Mouse (Mus musculus) layer of hippocampus, adult 18-20 months (tissue): Measurements from ENCODE around the gene Hhip. TPM values are rescaled to one million over a fixed set of nuclear protein-coding genes. Genes with fewer than 3 reads are reported as not detected.
"Not testable (repeated sequence)": the region's sequence is repeated elsewhere in the genome, so short reads cannot be mapped to it uniquely, and the experiment has no call there.

ENCODE experiments used
- DNase-seq, 2 experiments: peaks; one replicate each; pipeline ENCODE4 v3.0.0; 2022; ENCODE audit warnings: low spot score in 2 of 2
- total RNA-seq, 2 experiments: library from RNA; stranded (reverse); gene quantifications; 2 replicates each; pipeline ENCODE4 v1.2.3; 2021

The Hhip gene
- total RNA-seq, 2 experiments from 2014 or later, result 3.3 to 4.5 TPM

DNA sequence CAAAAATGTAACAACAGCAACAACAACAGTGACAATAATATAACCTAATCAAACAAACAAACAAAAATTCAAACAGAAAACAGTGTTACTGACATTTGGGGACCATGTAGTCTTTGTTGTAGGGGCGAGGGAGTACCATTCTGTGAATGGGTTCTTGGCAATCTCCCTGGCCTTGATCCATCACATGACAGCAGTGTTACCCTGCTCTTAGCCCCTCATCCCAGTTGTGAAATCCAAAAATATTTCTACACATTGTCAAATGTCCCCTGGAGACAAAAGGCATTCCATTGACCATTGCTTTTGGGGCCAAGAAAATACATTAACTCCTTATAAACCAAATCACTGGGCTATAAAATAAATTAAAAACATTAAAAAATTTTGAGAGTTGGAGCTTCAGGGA, 64.3 kb downstream of the Hhip start:
- DNase-seq, result no peak

DNA sequence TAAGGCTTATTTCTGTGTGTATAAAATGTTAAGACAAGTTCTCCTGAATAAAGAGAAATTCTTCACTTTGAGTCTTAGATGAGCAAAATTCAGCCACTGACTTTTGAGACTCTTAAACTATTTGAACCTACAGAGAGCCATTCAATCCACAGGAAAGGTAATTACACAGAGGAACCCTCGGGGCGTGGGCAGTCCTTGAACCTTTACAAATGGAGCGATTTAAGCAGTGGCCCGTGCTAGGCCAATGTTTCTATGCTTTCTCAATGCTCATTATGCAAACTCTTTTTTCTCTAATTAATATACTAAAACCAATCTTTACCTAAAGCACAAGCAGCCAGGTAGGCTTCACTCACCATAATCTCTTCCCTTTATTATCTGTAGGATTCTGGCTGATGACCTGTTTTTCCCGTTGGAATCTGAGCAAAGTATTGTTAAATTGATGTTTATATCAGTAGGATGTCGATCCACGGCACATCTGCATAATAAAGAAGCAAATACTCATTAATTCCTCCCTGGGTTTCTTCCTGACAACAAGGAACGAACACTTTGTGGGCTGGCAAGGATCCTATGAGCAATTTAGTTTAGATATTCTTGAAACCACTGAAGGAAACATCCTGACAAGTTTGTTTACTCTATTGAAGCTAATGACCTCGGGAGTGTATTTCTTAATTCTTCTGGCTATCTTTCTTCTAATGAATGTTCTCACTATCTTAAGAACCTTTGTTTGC, 65.5 kb downstream of the Hhip start:
- no peak for DNase-seq

DNA sequence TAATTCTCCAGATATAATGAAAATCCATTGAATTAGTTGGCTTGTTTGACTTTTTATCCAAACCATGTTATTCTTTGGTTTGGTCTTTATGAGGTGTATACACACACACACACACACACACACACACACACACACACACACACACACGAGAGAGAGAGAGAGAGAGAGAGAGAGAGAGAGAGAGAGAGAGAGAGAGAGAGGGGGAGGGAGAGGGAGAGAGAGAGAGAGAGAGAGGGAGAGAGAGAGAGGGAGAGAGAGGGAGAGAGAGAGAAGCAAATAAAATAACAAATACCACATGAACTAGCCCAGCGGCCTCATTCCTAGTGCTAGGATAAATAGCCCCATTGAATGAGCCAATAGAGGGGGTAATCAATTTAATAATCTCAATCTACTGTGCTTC, 66.4 kb downstream of the Hhip start:
- DNase-seq, result not testable (repeated sequence)

DNA sequence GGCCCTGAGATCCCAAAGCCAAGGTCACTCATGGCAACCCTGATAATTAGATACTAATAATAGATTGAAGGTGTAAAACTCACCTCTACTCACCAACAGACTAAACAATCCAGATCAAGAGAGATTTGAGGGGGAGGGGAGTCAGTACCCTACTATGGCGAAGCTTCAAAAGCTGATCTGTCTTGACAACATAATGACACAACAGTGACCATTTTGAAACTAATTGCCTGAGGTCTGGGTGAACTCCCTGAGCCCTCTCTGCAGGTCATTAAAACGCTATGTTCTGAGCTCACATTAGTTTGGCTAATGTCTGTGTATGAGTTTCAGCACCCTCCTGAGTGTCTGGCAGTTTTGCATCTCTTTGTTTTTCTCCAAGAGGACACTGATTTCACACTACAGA, 72.9 kb downstream of the Hhip start:
- no peak for DNase-seq

DNA sequence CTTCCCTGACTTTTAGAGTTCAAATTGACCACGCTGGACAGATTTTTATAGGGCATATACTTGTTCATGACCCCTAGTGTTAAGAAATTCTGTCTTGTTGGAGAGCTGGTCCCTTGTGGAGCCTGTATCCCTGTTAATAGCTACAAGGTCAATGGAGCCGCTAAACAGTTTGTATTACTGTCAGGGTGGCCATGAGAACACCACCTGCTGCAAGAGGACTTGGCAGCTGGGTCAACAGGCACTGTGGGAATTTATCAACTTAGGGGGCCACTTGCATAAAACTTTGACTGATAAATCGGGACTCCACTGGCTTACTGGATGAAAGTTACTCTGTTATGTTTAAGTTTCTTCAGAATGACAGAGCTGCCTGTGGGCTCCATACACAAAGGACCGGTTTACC, 75.7 kb downstream of the Hhip start:
- no peak for DNase-seq

DNA sequence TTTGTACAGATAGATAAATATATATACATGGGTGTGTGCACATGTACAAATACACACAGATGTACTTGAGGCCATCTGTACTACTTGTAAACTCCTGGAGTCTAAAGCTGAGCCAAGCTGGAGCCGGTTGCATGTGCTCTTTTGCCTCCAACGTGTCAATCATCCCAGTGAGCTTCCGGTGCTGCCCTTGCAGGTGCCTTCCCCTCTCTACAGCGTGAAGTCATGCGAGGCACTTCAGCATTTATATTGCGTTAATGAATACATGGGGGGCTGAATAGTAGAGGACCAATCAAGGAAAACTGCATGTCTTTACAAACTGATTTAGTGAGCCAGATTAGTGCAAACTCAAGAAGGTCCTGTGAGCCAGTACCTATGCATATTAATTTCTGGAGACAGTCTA, 91.6 kb downstream of the Hhip start:
- DNase-seq, result no peak

DNA sequence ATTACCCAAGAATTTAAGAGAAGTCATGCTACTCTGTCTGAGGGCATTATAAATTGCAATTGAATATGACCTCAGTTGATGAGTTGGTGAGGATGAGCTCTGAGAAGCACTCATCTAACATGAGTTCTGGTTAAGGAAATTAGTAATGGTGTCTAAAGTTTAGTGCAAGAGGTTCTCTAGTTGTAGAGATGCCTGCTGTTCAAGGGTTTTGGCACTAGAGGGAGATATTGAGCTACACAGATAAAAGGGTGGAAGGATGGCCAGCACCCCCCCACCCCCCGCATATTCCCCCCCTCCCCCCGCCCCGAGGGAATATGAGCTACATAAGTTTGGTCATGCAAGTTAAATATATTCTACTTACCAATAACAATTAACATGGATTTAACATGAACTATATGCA, 104.9 kb downstream of the Hhip start:
- peak in 1 of 2 experiments; percentile 51 for DNase-seq

GRCm38 (mm10) chr8:79950376-79950775, 107.4 kb downstream of the Hhip start:
- no peak for DNase-seq

DNA sequence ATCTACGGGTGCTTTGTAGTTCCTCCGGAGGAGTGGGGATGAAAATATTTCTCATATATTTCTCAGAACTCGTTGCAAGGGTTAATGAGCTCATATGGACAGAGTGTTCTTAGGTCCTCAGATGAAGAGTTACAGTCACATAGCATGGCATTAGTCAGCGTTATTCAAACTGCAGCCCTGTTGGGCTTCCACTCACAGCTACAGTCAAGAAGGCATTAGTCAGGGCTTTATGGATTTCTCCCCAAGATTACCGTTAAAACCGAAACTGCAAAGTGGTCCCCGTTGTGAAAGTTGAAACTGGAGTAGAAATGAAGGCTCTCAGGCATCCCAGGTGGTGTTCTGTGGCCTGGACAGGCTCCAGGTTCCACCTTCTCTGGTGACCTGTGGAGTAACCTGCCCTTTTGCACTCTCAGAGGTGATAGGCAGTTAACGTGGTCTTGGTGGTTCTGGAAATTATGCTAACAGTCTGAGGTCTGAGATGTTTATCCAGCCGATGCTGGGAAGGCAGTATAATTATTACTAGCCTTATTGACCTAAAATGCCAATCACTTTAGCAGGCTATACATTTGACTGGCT, 112.2 kb downstream of the Hhip start:
- no peak for DNase-seq

GRCm38 (mm10) chr8:79941070-79941469, 116.7 kb downstream of the Hhip start:
- no peak for DNase-seq

DNA sequence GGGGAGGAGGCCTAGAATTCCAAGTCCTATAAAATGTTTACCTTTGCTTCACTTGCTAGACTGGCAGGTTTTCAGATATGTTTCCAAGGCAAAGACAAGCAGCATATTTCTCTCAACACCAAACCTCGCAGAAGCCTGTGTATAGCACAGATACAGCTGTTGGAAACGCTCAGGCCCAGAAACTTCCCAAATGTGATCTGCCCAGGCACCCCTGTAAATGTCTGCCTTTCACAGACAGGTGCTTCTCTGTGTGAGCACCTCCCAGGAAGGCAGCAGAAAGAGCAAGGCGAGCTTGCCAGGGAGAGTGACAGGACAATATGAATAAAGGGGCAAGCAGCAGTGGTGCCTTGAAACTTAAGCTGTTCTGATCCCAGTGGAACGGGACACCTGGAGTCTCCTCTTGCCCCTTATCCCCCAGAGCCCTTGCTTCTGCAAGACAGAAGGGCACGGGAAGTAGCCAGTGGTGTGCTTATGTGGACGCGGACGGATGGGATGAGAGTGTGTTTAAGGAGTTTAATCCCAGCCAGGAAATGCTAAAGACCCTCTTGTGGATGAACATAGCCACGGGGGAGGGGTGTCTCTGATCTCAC, 120.9 kb downstream of the Hhip start:
- no peak for DNase-seq

- DNase-seq, result no peak
Measured at GRCm38 (mm10) chr8:79935793-79936192, 122.0 kb downstream of the Hhip start.

DNA sequence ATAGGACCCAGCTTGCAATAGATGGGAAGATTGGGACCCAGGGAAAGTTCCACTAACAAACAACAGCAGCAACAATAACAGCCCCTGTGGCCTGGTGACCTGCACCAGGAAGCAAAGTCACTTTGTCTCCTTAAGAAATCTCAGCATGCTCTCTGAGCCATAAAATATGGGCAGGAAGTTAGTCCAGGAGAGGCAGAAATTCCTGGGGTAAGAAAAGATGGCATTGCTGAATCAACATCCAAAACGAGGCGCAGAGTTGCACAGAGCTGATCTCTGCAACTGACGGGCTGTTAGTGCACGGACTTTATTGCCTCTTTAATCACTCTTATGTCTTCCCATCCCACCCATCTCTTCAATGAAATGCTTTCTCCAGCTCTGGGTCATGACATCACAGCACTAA, 128.6 kb downstream of the Hhip start:
- no peak for DNase-seq

GRCm38 (mm10) chr8:79917211-79917610, 140.6 kb downstream of the Hhip start:
- DNase-seq, result no peak
